Mouse (Mus musculus) brain, embryonic 14.5 days (tissue): ENCODE results near the gene Mrpl22.

Experiments used
- CTCF ChIP-seq: fragments of 200-500 bp; IDR thresholded peaks from 2 replicates; pipeline ENCODE4 v1.5.1; 2012; ENCODE audit warnings: inconsistent platforms, mild to moderate bottlenecking, moderate library complexity, borderline replicate concordance; ENCODE audit not compliant: insufficient read depth, insufficient read length; ENCODE audit errors: extremely low read depth
- POLR2A ChIP-seq: fragments of 200-500 bp; IDR thresholded peaks from 2 replicates; pipeline ENCODE4 v1.6.1; 2012; ENCODE audit warnings: mild to moderate bottlenecking, inconsistent platforms, borderline replicate concordance; ENCODE audit not compliant: poor library complexity, insufficient read depth, insufficient read length, severe bottlenecking; ENCODE audit errors: extremely low read depth

DNA sequence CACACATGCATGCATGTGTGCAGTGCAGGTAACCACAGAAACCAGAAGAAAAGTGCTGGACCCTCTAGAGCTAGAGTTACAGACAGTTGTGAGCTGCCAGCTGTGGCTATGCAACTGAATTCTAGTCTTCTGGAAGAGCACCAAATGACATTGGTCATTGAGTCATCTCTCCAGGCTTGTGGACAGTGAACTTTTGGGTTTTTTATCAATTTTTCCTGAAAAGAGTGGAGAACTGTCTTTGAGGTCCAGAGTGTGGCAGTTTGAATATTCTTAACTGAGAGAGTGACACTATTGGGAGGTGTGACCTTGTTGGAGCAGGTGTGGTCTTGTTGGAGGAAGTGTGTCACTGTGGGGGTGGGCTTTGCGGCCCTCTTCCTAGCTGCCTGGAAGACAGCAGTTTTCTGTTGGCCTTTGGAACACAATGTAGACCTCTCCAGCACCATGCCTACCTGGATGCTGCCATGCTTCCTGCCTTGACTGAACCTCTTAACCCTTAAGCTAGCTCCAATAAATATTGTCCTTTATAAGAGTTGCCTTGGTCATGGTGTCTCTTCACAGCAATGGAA is 38.9 kb downstream of the Mrpl22 start:
- no peak for TF ChIP-seq CTCF
- no peak for TF ChIP-seq POLR2A
